In the genomic region with DNA sequence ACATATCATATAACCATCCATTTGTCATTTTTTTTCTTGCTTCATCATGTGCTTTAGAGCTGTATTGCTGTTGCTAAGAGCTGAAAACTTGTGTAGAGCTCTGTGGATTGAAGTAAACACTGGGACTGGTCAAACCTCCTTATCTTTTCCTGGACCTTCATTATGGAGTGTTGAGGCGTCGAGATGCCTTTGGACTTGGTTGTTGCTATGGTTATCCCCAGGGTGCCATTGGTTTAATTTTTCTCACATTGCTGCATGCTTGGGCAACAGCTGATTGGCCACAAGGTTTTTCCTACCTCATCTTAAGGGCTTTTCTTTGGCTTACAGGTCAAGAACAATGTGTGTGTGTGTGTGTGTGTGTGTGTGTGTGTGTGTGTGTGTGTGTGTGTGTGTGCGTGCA, we compare ENCODE assay signal across 35 mouse cellular contexts.
"Had no signal": no experiment of that assay in that cellular context is flagged by ENCODE, and none has a peak within 500 bp of the region (broad histone marks: within the 10 kb centered on the region; RNA-seq: fewer than 3 reads in every experiment).

No protein-coding gene starts in this region.

- H3K4me1 ChIP-seq: heart, embryonic 15.5 days; intestine, embryonic 15.5 days; kidney, embryonic 15.5 days had no signal

- DNase-seq: heart, postnatal 10 days; heart, postnatal 14 days; heart, postnatal 36 days; heart, postnatal 4 days; kidney, adult 11 months; kidney, adult 18-20 months; kidney, adult 2 months; kidney, adult 8-10 months; kidney, adult 9 months; kidney, postnatal 10 days; kidney, postnatal 14 days; kidney, postnatal 25 days; kidney, postnatal 36 days; kidney, postnatal 4 days; layer of hippocampus, adult 9-11 months; layer of hippocampus, postnatal 36 days had no signal

- H3K9ac ChIP-seq: heart, embryonic 12.5 days; heart, embryonic 13.5 days; heart, embryonic 15.5 days; hindbrain, embryonic 12.5 days; hindbrain, embryonic 13.5 days; hindbrain, embryonic 14.5 days; hindbrain, embryonic 15.5 days; intestine, embryonic 15.5 days; kidney, embryonic 15.5 days had no signal

- H3K9me3 ChIP-seq: heart, embryonic 13.5 days; heart, embryonic 15.5 days; hindbrain, embryonic 10.5 days; hindbrain, embryonic 12.5 days; hindbrain, embryonic 13.5 days; hindbrain, embryonic 15.5 days; intestine, embryonic 15.5 days; kidney, embryonic 15.5 days had no signal

- H3K36me3 ChIP-seq: heart, embryonic 10.5 days; heart, embryonic 12.5 days; heart, embryonic 13.5 days; heart, embryonic 15.5 days; hindbrain, embryonic 10.5 days; hindbrain, embryonic 12.5 days; hindbrain, embryonic 13.5 days; hindbrain, embryonic 15.5 days; intestine, embryonic 15.5 days; kidney, embryonic 15.5 days had no signal

- H3K4me3 ChIP-seq: heart, embryonic 10.5 days; heart, embryonic 12.5 days; heart, embryonic 13.5 days; heart, embryonic 15.5 days; hindbrain, embryonic 10.5 days; hindbrain, embryonic 12.5 days; hindbrain, embryonic 13.5 days; hindbrain, embryonic 15.5 days; intestine, embryonic 15.5 days; kidney, embryonic 15.5 days; layer of hippocampus, adult 2 months had no signal

- H3K27ac ChIP-seq: heart, embryonic 10.5 days; heart, embryonic 13.5 days; heart, embryonic 15.5 days; hindbrain, embryonic 10.5 days; hindbrain, embryonic 12.5 days; hindbrain, embryonic 13.5 days; hindbrain, embryonic 14.5 days; hindbrain, embryonic 15.5 days; hindbrain, postnatal 0 days; intestine, embryonic 15.5 days; kidney, embryonic 15.5 days; kidney, postnatal 0 days; layer of hippocampus, adult 2 months had no signal

- H3K27me3 ChIP-seq: heart, embryonic 12.5 days; heart, embryonic 15.5 days; hindbrain, embryonic 12.5 days; hindbrain, embryonic 13.5 days; hindbrain, embryonic 15.5 days; intestine, embryonic 15.5 days had no signal

- ATAC-seq: hindbrain, embryonic 16.5 days; hindbrain, postnatal 0 days; inflammation-experienced regulatory T-cells, adult 6 months; intestine, embryonic 15.5 days; intestine, embryonic 16.5 days; intestine, postnatal 0 days had no signal

- H3K4me2 ChIP-seq: heart, embryonic 11.5 days; heart, embryonic 12.5 days; heart, embryonic 13.5 days; heart, embryonic 15.5 days; hindbrain, embryonic 12.5 days; hindbrain, embryonic 13.5 days; hindbrain, embryonic 14.5 days; hindbrain, embryonic 15.5 days; intestine, embryonic 15.5 days; kidney, embryonic 15.5 days had no signal
